Mouse (Mus musculus) limb, embryonic 14.5 days (tissue): ENCODE data around the gene Eif2d. TPM values are rescaled to one million over a fixed set of nuclear protein-coding genes. Genes with fewer than 3 reads are reported as not detected.

Source experiments
- ATAC-seq: fragments of 200-750 bp; cut with Nextera tagmentation; 2 replicates; pipeline ENCODE4 v1.8.0; 2017; ENCODE audit warnings: low read depth, moderate number of reproducible peaks, moderate TSS enrichment; ENCODE audit not compliant: low FRiP score
- DNase-seq: peaks from one replicate; pipeline ENCODE4 v3.0.0-alpha.2; 2015; ENCODE audit warnings: low spot score
- H3K27ac ChIP-seq: fragments of 300-500 bp; sonication (generic); replicated peaks from 2 replicates; pipeline ENCODE4 v1.5.1; 2014; ENCODE audit warnings: low read depth, mild to moderate bottlenecking, low read length, moderate library complexity, mixed read lengths
- H3K27me3 ChIP-seq: fragments of 300-500 bp; sonication (generic); 2 replicates; pipeline ENCODE4 v1.6.1; 2014; ENCODE audit warnings: low read length, mixed read lengths; ENCODE audit not compliant: control insufficient read depth, insufficient read depth
- H3K36me3 ChIP-seq: fragments of 300-500 bp; sonication (generic); 2 replicates; pipeline ENCODE4 v1.6.1; 2014; ENCODE audit warnings: mild to moderate bottlenecking, low read length, moderate library complexity, mixed read lengths; ENCODE audit not compliant: control insufficient read depth, insufficient read depth
- H3K4me1 ChIP-seq: fragments of 300-500 bp; sonication (generic); 2 replicates; pipeline ENCODE4 v1.6.1; 2014; ENCODE audit warnings: antibody characterized with exemption, low read length, mixed read lengths; ENCODE audit not compliant: control insufficient read depth, insufficient read depth
- H3K4me2 ChIP-seq: fragments of 300-500 bp; sonication (generic); replicated peaks from 2 replicates; pipeline ENCODE4 v1.6.1; 2014; ENCODE audit warnings: low read depth, mild to moderate bottlenecking, low read length, moderate library complexity; ENCODE audit not compliant: severe bottlenecking
- H3K4me3 ChIP-seq: fragments of 300-500 bp; sonication (generic); replicated peaks from 2 replicates; pipeline ENCODE4 v1.5.1; 2014; ENCODE audit warnings: low read length
- H3K9ac ChIP-seq: fragments of 300-500 bp; sonication (generic); 2 replicates; pipeline ENCODE4 v1.6.1; 2014; ENCODE audit warnings: mild to moderate bottlenecking, low read depth, low read length, moderate library complexity; ENCODE audit not compliant: severe bottlenecking
- H3K9me3 ChIP-seq: fragments of 300-500 bp; sonication (generic); 2 replicates; pipeline ENCODE4 v1.6.1; 2016; ENCODE audit warnings: low read length; ENCODE audit not compliant: control insufficient read depth
- POLR2A ChIP-seq: fragments of 200-500 bp; IDR thresholded peaks from 2 replicates; pipeline ENCODE4 v1.8.0; 2012; ENCODE audit warnings: inconsistent platforms, mild to moderate bottlenecking, moderate library complexity, borderline replicate concordance; ENCODE audit not compliant: insufficient read depth, insufficient read length; ENCODE audit errors: extremely low read depth
- WGBS: fragments of 180-500 bp; shearing (Covaris S2); extraction: QIAGEN DNeasy Blood & Tissue Kit; methylation state at CpG from one replicate; pipeline ENCODE4 v1.1.7; 2014; 5-methylcytosine and 5-hydroxymethylcytosine counted together
- polyA plus RNA-seq, 2 experiments: library from polyadenylated mRNA; depleted of rRNA in 1 of 2; stranded (reverse) in 1 of 2; unstranded in 1 of 2; fragments of >200 nt; fragmentation: Nextera tagmentation in 1 of 2; extraction: Ambion mirVana in 1 of 2; gene quantifications; 2 replicates each; pipeline versions ENCODE4 v1.2.1 to v1.2.3; 2012 to 2014

Eif2d gene
- polyA plus RNA-seq, 2 experiments: 59.8 to 61.9 TPM

- ATAC-seq (no peak), DNase-seq (no peak)
- no peaks in the 10 kb centered on the region for H3K27me3 ChIP-seq
- H3K4me3 ChIP-seq: no peak overlapping the region
- no peak overlapping the region for H3K9ac ChIP-seq
- no peaks in the 10 kb centered on the region for H3K9me3 ChIP-seq
- H3K4me2 ChIP-seq: no peak overlapping the region
- H3K4me1 ChIP-seq: no peaks in the 10 kb centered on the region
- H3K36me3 ChIP-seq: no peaks in the 10 kb centered on the region
- 74% methylated on average over 13 of the region's 13 CpGs for WGBS
- TF ChIP-seq POLR2A: no peak
- H3K27ac ChIP-seq: no peak overlapping the region
These were observed 69.0 kb downstream of the Eif2d start for GRCm38 (mm10) chr1:131221822-131222590.

- H3K9me3 ChIP-seq: no peaks in the 10 kb centered on the region
- no peak for ATAC-seq
- no peaks in the 10 kb centered on the region for H3K4me1 ChIP-seq
- H3K27me3 ChIP-seq: no peaks in the 10 kb centered on the region
- H3K36me3 ChIP-seq: no peaks in the 10 kb centered on the region
- H3K4me2 ChIP-seq: no peak overlapping the region
- TF ChIP-seq POLR2A: no peak
- H3K27ac ChIP-seq: no peak overlapping the region
- no peak for DNase-seq
- H3K4me3 ChIP-seq: no peak overlapping the region
- WGBS: 92% methylated on average over 2 of the region's 2 CpGs
- H3K9ac ChIP-seq: no peak overlapping the region
These were observed 70.4 kb downstream of the Eif2d start for GRCm38 (mm10) chr1:131223345-131223744.

GRCm38 (mm10) chr1:131224848-131225471 lies 72.0 kb downstream of the Eif2d start:
- ATAC-seq: 0 out of 2 replicates have a peak, but pooled peaks have one; percentile 30
- Histone ChIP-seq H3K4me2 (no peak overlapping the region), H3K9me3 (no peaks in the 10 kb centered on the region), H3K27ac (no peak overlapping the region), H3K4me1 (no peaks in the 10 kb centered on the region), H3K27me3 (no peaks in the 10 kb centered on the region), H3K36me3 (no peaks in the 10 kb centered on the region), H3K4me3 (no peak overlapping the region), H3K9ac (no peak overlapping the region)
- 73% methylated on average over 12 of the region's 12 CpGs for WGBS
- no peak for TF ChIP-seq POLR2A
- DNase-seq: no peak

- no peaks in the 10 kb centered on the region for H3K9me3 ChIP-seq
- H3K4me2 ChIP-seq: no peak overlapping the region
- ATAC-seq (no peak), DNase-seq (no peak)
- no peaks in the 10 kb centered on the region for H3K27me3 ChIP-seq
- H3K4me3 ChIP-seq: no peak overlapping the region
- 61% methylated on average over 7 of the region's 7 CpGs for WGBS
- no peak overlapping the region for H3K27ac ChIP-seq
- no peak overlapping the region for H3K9ac ChIP-seq
- H3K36me3 ChIP-seq: no peaks in the 10 kb centered on the region
- no peak for TF ChIP-seq POLR2A
- H3K4me1 ChIP-seq: no peaks in the 10 kb centered on the region
These were observed 75.2 kb downstream of the Eif2d start for GRCm38 (mm10) chr1:131228225-131228624.

- no peak overlapping the region for H3K27ac ChIP-seq
- no peaks in the 10 kb centered on the region for H3K9me3 ChIP-seq
- no peaks in the 10 kb centered on the region for H3K27me3 ChIP-seq
- ATAC-seq (no peak), DNase-seq (no peak)
- no peaks in the 10 kb centered on the region for H3K36me3 ChIP-seq
- TF ChIP-seq POLR2A: no peak
- 82% methylated on average over 5 of the region's 5 CpGs for WGBS
- H3K4me1 ChIP-seq: no peaks in the 10 kb centered on the region
- no peak overlapping the region for H3K4me2 ChIP-seq
- H3K4me3 ChIP-seq: no peak overlapping the region
- H3K9ac ChIP-seq: no peak overlapping the region
These were observed 75.7 kb downstream of the Eif2d start for GRCm38 (mm10) chr1:131228659-131229058.
